Mouse (Mus musculus) heart, adult 9 months (tissue): Measurements from ENCODE around the gene Vps8.

Experiments
- DNase-seq, 2 experiments: peaks; one replicate each; pipeline ENCODE4 v3.0.0; 2022; ENCODE audit warnings: low spot score in 2 of 2

The Vps8 gene

GRCm38 (mm10) chr16:21627248-21627647, 204.3 kb downstream of the Vps8 start:
- no peak for DNase-seq

- no peak for DNase-seq
Observed at GRCm38 (mm10) chr16:21628061-21628591, 205.2 kb downstream of the Vps8 start.

DNA sequence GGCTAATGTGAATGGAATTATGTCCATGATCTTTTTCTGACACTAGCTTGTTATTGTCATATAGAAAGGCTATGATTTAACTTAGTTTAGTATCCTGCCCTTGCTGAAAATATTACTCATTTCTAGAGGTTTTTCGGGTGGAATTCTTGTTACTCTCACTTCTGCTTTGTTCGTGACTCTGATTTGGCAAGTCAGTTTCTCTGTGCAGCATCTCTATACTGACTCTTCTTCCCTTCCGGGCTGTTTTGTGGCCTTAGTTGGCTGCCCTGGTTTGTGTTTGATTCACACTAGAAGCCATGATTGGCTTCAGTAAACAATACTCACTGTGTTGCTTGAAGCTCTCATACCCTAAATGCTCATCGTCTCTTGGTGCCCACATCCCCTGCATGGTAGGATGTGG, 207.7 kb downstream of the Vps8 start:
- no peak for DNase-seq

DNA sequence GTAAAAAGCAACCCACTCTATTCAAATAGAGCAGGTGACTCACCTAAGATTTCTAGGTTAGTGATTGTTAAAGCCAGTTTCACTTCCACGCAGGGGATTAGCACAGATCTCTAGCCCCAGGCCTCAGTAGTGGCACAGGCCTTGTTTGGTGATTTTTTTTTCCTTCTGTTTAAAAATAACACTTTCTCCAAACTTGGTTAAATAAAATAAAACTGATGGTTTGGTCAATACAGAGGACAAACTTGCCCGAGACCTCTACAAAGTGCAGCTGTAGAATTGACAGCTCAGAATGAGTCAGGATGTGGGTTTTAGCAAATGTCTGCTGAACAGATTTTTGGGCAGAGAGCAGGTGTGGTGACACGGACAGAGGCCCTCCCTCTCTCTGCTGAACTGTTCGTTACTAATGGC, 208.9 kb downstream of the Vps8 start:
- DNase-seq, result no peak

GRCm38 (mm10) chr16:21634460-21634859, 211.5 kb downstream of the Vps8 start:
- DNase-seq, result no peak

DNA sequence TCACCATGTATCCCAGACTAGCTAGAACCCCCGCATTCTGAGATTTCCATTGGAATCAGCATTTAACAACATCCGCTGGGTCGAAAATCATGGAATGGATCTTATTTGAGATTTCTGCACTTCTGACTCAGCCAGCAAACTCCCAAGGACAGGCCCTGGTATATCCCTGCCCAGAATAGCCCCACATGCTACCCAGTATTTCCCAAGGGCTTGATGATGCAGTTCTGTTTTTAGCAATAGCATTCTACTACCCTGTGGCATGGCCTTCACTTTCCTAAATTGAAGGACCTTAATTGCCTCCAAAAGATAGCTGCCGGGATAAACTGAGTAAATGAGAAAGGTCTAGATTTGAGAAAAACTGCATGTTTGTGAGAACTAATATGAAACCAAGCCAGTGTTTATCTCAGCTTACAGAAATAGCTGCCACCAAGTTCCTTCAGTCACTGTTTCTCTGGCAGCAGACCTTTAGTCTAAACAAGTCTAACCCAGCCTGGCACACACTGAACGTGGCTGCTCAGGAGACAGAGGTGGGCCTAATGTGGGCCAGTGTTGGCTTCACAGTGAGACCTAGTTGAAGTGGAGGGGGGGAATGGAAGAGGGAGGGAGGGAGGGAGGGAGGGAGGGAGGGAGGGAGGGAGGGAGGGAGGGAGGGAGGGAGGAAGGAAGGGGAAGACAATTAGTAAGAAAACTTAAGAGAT, 213.4 kb downstream of the Vps8 start:
- peak; percentile 39 to 65 for DNase-seq

- peak; percentile 13 to 32 for DNase-seq
Observed at GRCm38 (mm10) chr16:21637201-21637819, 214.4 kb downstream of the Vps8 start.

GRCm38 (mm10) chr16:21640766-21641499, 218.0 kb downstream of the Vps8 start:
- no peak for DNase-seq

DNA sequence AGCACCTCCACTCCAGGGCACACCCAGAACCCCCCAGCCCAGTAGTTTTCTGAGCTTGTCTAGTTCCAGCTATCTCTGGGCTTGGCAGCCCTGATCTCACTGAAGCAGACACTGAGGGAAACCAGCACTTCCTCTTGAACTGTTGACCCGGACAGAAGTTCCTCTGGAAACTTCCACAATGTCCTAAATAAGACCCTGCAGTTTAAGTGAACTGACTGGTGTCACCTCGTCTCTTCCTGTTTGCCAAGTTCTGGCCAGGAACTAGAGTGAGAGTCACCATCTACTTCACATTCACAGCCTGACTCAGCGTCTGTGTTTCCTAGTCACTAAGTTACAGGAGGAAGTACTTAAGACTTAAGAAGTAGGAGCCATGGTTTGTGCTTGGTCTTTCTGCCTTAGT, 219.0 kb downstream of the Vps8 start:
- DNase-seq, result peak; percentile 60 to 83

GRCm38 (mm10) chr16:21642906-21643305, 220.0 kb downstream of the Vps8 start:
- DNase-seq, result peak; percentile 57 to 66

DNA sequence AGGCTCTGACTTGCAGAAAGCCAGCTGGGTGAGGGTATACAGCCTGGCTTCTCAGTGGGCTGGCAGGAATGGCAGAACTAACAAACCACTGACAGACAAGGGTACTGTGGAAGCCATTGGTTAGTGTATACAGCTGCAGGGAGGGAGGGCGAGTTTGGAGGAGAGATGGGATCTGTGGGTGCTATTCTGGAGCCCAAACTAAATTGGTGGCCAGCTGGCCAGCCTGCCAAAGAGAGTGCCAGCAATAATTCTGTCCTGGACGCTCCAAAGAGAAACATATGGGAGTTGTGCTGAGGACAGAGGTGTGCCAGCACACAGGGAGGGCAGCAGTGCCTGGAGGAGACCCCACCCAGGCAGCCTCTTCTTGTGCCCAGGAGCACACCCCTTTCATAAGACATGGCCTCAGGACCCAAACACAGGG, 220.7 kb downstream of the Vps8 start:
- DNase-seq, result peak in 1 of 2 experiments; percentile 33

GRCm38 (mm10) chr16:21644066-21644561, 221.2 kb downstream of the Vps8 start:
- DNase-seq, result peak; percentile 66 to 69

- DNase-seq, result no peak
Observed at GRCm38 (mm10) chr16:21644574-21644973, 221.7 kb downstream of the Vps8 start.

DNA sequence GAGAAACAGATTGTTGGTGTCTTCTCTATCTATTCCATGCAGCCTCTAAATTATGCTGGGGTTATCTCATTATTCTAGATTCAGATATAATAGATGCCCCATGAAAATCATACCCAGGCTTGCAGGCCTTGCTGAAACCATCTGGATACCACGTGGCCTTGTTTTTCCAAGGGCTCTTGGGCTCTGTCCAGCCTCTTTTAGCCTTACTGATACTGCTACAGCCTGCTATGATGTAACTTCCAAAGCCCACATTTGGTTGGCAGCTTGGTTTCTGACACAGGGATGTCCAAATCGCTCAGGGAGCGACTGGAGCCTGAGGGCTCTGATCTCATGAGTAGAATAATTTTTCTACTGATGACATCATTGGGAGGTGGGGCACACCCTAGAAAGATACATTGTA, 223.0 kb downstream of the Vps8 start:
- peak; percentile 36 to 54 for DNase-seq

DNA sequence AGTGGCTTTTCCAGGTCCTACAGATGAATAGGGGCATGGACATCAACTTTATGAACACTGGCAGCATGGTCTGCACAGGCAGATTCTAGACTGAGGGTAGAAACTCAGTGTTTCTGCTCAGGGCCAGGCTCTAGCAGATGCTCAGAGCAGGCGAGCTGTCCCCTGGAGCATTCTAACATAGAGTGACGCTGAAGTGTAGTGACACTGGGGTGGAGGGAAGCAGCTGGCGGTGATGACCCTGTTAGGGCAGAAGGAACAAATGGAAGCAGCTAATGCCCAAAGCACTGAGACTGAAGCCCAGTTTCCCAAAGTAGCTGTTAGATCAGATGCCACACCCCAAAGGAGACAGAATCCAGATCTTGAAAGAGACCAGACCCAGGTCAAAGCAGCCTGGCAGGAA, 223.6 kb downstream of the Vps8 start:
- DNase-seq, result no peak

GRCm38 (mm10) chr16:21648800-21649199, 225.9 kb downstream of the Vps8 start:
- DNase-seq, result no peak

GRCm38 (mm10) chr16:21650289-21650688, 227.4 kb downstream of the Vps8 start:
- no peak for DNase-seq

- no peak for DNase-seq
Observed at GRCm38 (mm10) chr16:21651161-21651560, 228.2 kb downstream of the Vps8 start.

- no peak for DNase-seq
Observed at GRCm38 (mm10) chr16:21653151-21653550, 230.2 kb downstream of the Vps8 start.

GRCm38 (mm10) chr16:21654384-21654783, 231.5 kb downstream of the Vps8 start:
- DNase-seq, result no peak

- DNase-seq, result peak; percentile 25 to 57
Observed at GRCm38 (mm10) chr16:21655291-21655690, 232.4 kb downstream of the Vps8 start.

- DNase-seq, result no peak
Observed at GRCm38 (mm10) chr16:21655961-21656360, 233.0 kb downstream of the Vps8 start.
